Mouse (Mus musculus): ENCODE measurements around the gene Syt14.

Gene Syt14

DNA sequence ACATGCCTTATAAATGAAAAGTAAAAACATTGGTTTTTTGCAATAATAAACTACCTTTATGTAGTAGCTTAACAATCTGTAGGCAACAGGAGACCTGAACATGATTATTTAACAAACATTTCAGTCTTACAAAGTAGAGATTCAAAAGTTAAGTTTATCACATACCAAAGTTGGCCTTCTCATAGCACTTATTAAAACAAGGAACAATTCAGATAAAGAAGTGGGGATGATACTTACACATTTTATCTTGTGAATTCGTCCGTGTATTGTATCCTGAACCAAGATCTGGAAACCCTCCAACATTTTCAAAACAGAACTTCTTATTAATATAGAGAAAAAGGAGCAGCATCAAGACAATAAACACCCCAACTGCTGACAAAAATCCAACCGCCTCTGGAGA lies 49.1 kb downstream of the Syt14 start:
- DNase-seq, result no peak

DNA sequence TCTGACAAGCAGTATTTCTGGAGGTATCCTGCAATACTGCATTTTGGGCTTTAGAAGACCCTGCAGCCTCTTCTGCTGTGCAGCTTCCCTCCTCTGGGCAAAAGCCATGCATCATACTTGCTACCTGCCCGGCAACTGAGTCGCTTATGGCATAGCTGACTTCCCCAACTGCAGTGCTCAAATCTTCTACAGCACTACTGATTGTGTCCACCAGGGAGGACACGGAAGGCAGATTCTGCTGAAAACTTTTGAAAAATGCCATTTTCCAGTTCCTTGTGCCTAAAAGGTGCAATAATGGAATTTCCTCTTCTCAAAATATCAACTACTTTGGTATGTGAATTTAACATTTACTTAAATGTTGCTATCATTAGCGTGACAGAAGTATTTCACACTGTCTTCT lies 51.2 kb downstream of the Syt14 start:
- DNase-seq, result no peak

DNA sequence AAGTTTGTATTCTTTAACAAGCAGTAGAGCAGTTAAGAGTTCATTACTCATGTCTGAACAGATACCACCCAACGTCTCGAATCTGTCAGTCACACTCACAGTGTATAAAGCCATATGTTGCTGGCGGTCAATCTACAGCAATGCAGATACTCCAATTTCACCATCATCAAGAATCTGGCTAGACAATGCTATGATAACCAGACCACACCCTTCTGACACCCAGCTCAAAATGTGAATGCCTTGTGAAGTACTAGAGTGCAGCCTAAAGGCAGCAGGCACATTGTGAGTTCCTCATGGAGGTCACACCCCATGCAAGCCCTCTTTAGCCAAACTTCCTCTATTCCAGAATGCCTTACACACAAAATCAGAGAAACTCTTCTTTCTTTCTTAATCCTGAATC lies 53.9 kb downstream of the Syt14 start:
- no peak for DNase-seq

DNA sequence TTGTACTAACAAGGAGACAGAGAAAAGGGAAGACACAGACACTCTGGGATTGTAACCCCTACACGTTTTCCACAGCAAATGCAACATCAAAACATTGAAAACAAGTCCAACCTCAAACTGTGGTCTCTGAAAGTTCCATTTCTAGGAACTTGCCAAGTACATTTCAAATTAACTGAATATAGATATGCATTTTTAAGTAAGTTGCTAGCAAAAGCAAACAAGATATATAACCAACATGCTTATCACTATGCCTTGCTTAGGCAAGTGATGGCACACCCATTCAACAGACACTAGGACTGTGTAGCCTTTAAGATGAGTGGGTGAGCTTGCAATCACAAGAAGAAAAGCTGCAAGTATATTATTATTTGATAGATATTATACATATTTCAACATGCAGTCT lies 54.5 kb downstream of the Syt14 start:
- no peak for DNase-seq

DNA sequence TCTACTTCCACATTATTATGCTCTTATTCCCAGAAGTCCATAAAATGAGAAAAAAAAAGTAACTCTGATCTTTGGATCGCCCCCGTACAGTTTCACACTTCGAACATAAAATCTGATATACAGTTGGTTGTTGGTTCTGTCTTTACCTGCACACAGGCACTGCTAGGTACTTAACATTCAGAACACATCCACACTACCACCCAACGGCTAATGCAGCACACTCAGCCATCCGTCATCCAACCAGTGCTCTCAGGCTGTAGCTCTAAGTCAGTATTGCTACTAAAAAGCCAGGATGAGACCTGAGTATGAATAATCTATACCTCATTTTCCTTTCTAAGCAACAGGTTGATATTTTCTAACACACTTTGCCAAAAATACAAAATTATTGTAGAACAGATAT lies 73.3 kb downstream of the Syt14 start:
- no peak for DNase-seq

DNA sequence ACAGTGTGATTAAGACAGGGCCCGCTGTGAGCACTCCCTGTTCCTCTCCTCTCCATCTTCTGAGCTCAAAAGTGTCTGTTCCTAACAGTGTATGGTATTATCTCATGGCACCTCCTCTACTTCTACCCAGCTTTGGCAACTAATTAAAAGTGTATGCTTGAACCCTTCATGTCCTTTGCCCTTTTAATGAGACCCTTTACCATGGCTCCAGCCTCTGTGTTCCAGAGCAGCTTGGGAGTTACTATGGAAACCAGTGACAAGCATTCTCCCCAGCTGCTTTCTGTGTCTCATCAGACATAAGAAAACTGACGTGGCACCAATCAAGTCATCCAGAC lies 87.8 kb downstream of the Syt14 start:
- no peak for DNase-seq

DNA sequence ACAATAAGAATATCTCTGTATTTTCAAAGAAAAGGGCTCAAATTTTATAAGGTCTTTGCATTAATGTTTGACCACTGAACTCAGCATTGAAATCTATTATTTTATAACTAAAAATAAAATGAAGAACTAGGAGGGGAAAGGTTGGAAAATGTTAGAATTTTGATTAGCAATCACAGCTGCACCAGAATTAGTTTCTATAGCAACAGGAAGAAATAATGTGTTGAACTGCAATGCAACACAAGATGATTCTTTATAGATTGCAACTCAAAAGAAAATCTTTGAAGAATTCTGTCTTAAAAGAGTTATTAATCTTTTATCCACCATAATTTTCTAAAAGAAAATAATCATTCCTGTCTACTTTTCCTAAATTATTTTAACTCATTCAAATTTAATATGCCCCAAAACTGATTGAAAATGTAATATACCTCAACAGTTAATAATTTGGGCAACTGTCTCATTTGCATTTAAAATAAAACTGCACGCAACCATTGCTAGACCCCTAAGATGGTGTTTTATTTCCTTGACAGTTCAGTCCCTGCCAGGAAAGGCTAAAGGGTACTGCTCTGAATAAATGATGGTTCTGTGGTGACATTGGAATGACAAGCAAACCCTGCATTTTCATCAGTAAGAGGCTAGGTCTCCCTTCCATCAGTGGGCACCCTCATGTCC lies 88.3 kb downstream of the Syt14 start:
- DNase-seq, result no peak

DNA sequence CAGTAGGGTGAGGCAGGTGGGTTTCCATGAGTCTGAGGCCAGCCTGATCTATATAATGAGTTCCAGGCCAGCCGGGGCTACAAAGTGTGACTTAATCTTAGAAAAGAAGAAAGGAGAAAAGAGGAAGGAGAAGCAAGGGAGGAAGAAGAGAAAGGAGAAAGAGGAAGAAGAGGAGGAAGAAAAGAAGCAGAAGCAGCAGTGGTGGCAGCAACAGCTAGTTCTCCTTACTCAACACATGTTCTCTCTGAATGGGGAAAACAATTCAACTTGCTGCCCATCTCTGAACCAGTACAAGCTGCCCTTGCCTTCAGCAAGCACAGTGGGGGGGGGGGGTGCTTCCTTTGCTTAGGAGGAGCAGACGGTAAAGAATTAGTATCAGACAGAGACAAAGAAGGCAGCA lies 96.5 kb downstream of the Syt14 start:
- DNase-seq, result no peak

DNA sequence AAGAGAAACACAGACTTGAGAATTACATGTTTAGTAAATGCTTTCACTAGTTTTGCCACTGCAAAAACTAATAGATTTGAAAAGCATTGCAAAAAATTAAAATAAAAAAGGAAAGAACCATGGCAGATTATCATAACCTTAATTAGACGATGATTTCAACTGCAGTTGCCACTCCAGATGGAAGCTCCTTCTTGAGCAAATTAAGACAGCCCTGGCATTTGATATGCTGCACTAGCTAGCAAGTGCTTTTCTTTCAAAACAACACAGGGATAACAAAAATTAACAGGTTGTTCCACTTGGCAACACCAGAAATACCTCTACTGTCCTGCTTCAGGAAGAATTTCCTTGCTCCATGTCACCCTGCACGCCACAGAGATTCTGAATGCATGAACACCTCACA lies 97.6 kb downstream of the Syt14 start:
- DNase-seq, result no peak

DNA sequence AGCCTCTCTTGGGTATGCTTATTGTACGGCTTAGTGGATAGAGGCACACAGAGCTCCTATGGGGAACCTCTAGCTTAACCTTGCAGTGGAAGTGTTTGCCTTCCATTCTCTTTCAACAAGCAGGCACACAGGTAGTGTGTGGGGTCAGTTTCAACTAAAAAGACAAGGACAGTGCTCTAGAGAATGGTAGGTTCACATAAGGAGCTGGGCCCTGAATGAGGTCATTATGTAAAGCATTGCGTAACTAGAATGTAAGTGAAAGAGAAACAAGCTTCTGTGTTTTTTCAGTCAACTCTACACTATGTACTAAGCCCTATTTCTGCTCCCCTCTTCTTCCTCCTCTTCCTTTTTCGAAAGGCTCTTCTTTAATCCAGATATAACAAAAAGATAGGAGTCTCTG lies 103.8 kb downstream of the Syt14 start:
- DNase-seq, result no peak

DNA sequence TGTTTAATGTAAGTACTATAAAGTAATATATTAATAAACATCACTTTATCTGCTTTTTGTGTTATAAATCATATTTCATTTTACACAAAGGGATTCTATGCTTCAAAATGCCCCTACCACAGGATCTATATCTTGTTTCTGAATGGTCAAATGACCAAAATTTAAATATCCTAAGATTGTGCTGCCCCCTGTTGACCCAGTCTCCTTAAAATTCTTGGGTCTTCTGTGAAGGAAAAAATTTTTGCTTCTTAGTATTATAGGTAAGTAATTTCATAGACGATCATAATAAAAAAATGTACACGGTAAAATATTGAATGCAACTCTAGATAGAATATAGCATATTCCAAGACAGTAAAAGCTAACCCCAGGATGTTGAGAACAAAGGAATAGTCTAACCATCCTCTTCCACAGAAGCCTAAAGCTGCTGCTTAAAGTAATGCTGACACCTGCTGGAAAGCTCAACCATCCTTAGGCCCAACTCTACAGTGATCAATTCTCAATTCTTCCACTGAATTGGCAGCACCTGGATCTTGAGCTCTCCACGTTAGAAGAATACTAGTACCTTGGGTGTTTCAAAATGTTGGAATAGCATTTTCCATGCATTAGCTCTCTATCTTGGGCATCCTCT lies 123.4 kb downstream of the Syt14 start:
- no peak for DNase-seq

DNA sequence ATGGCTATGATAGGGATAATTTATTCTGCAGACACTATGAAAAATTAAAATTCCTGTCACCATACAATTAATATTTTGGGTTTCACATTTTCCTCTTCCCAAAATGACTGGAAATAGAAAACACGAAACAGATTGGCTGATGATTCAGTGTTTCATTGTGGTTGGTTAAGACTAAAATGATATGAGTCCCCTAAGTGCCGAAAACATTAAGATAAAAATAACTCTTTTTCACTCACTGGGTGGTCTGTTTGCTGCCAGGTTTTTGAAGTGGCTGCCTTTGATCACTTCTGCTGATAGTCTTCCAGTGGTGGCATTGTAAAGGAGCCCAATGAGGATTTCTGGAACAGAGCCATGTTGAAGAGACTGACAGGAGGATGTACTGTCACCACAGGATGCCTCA lies 134.1 kb downstream of the Syt14 start:
- DNase-seq, result no peak

DNA sequence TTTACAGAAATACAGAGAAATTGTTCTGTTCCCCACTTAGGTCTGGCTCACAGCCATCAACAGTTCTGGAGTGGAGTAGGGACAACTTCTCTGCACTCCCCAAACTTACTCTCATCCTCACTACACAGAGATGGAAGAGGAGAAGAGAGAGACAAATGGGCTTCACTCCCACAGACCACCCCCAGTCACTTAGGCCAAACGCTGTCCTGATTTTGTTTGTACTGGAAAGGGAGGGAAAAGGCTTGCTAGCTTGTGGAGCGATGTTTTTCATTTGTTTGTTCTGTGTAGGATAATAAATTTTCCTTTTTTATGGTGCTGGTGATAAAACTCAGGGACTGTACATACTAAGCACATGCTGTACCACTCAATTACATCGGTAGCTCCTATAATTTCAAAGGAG lies 134.7 kb downstream of the Syt14 start:
- no peak for DNase-seq

DNA sequence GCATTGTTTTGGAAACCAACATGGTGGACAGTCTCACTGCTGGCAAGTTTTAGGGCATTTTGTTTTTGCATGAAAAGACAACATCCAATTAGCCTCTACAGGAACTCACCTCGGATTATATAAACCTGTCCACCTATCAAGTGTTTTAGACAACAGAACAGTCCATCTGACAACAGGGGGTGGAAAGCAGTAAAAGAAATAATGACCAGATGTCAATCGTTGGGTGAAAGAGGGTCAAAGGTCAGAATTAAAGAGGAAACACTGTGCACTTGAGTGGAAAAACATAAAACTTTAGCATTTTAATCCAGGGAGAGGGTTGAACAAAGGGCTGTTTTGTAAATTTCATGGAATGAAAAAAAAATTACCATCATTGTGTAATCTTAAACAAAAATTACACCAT lies 136.8 kb downstream of the Syt14 start:
- DNase-seq, result no peak

DNA sequence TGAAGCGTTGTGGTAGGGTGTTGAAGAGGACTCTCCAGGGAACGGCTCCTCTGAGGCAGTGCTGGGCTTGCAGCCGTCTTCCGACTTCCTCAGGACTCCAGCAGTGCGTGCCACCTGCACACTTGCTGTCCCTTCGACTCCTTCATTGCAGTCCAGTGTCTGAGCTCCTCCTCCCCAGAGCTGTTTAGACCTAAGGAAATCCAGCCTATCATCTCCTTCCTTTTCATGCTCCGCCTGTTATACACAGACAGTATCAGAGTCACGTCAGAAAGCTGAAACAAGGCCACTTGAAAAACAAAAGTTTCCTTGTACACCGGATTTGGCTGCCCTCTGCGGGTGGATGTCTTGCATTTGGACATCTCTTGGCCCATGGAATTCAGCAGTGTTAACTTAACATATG lies 138.4 kb downstream of the Syt14 start:
- no peak for DNase-seq

DNA sequence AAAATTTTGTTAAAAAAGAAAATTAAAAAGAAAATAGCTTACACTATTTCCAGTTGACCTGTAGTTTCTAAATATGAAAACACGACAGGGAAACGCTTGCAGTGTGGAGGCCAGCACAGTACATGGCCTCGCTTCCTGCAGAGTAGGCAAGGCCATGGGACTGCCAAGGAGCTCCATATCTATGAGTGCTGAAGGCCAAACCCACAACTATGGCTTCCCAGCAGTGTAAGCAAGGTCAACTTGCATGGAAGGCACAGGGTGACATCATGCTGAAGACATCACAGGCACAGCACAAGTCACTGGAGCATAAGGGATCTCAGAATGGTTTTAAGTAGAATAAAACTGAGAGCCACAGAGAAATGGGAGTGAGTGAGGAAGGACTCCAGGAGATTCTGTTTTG lies 139.5 kb downstream of the Syt14 start:
- DNase-seq, result no peak

DNA sequence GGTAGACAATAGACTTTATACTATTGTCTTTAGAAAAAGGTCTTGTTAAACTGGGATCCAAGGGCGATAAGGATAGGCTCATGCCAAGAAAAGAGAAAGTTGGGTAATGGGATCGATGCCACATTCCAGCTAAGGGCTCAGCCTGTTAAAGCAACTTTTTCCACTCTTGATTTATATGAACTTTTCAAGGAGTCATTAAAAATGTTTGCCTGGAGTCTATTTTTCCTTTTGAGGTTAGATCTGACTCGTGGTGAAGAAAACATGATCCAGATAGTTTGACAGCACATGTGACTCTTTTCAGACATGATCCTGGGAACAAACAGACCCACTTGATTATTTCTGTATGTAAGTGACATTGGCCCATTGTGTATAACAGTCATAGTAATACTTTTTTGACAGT lies 144.9 kb downstream of the Syt14 start:
- no peak for DNase-seq

DNA sequence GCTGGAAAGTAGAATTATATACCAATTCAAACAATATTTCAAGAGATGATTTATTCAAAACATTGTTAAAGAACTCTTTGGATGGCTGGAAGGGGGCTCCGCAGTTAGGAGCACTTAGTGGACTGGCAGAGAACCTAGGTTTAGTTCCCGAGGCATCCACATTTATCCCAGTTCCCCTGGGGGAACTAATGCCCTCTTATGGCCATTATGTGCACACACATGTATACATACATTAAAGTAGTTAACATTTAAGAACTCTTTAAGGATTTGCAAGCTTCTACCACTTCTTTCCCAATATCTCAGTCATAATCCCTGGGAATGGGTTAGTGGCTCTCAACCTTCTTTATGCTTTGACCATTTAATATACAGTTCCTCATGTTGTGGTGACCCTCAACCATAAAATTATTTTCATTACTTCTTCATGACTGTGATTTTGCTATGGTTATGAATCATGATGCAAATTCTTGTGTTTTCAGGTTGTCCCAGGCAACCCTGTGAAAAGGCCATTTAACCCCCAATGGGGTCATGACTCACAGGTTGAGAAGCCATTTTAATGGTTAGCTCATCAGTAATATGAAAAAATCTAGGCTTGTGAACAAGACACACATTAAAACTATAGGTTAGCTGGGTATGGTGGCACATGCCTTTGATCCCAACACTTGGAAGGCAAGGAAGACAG lies 152.8 kb downstream of the Syt14 start:
- no peak for DNase-seq

DNA sequence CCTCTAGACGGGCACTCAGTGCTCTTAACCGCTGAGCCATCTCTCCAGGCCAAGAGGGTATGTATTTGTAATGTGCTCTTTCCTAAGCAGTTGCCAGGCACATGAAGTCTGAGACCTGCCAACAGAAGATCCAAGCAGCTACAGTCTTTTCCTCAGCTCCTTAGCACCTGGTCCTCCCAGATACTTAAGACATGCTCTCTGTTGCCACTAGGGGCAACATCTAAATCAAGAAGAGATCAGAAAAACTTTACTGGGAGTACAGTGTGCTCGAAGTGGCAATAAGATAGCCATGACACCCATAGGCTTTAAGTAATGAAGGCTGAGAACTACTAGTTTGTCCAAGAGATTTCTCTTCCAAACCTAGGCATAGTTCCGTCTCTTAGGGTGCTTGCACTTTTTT lies 155.4 kb downstream of the Syt14 start:
- DNase-seq, result no peak

DNA sequence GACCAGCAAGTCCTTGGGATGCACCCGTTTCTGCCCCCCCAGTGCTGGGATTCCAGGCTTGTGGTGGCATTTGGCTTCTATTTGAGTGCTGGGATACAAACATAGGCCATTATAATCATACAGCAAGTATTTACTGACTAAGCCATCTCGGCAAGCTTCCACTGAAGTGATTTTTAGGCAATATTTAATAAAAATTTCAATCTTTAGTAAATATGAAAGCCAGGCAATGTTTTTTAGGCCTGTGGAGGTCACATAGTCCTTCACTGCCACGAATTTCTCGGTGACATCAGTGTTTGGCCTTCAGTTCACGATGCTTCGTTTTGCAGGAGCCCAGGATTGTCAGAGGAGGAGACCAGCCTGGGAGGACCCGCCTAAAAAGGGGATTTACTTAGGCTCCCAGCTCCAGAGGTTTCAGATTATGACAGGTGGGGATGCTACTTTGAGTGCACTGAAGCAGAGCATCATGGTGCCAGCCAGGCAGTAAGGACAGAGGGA lies 156.4 kb downstream of the Syt14 start:
- no peak for DNase-seq

DNA sequence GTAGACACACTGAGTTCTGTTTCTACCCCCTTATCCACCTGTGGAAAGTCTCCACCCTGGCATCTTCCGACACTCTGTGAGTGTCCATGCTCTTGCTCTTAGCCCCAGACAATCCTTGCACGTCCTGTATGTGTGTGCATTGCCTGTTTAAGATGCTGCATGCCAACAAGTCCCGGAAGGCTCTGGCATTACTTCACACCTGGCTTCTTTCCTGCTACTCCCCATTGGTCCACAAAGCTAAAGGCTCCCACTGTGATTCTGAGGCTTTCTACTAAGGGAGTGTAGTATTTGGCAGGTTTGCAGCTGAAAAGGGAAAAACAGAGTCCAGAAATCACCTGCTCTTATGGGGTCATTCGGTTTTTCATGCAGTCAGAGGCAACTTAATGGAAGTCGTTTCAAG lies 162.7 kb downstream of the Syt14 start:
- DNase-seq, result no peak

DNA sequence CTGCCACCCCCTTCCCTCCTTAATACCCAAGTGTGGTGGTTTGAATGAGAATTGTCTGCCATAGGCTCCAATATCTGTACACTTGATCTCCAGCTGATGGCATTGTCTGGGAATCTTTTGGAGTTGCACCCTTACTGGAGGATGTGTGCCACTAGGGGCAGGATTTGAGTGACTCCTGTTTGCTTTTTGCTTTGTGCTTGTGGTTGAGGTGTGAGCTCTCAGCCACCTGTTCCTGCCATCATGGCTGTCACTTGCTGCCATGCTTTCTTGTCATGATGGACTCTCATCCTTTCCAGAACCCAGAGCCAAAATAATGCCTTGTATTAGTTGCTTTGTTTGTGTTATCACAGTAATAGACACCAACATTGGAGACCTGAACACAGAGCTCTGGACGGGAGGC lies 165.8 kb downstream of the Syt14 start:
- no peak for DNase-seq

DNA sequence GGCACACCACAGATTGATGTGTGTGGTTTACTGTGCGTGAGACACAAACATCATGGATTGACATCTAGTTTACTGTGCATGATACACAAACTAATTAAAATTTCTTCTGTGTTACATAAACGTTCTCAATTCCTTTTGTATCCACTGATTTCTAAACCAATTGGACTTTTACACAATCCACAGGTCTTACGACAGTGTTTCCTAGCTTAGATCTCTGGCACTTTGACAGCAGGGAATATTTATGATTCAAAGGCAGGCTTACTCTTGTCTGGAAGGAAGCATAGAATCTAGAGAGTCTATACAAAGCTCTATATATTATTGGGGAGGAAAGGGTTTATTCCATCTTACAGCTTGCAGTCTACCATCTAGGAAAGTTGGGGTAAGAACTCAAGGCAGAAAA lies 171.1 kb downstream of the Syt14 start:
- no peak for DNase-seq

DNA sequence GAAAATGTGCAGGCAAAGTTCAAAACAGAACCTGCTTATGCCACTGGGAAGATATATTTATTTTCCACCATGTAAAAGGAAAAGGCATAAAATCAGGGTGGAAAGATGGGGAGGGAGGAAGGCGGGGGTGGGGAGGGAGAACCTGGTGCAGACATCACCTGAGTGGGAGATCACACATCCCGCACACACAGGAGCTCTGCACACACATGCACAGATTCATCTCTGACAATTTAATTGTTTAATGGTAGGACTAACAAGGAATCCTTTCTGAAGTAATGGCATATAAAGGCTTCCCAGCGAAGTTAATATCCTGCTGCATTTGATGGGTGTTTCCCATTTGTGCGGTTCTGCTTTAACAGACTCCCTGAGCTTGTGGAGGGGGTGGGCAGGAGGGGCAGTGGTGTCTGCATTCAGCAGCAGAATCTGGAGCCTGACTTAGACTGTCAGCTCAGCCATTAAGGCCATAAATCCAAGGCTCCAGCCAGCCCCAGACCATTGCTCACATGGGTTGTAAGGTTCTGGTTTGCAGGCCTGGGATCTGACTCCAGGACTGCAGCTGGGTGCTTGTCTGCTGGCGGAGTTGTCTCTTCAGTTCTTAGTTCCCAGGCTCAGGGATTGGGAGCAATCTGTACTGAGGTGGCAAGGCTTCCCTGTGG lies 174.1 kb downstream of the Syt14 start:
- no peak for DNase-seq
